Mouse (Mus musculus) thymus, adult 18-20 months (tissue): Measurements from ENCODE around the gene Sirt3.

Experiments used
- DNase-seq, 2 experiments: peaks; one replicate each; pipeline ENCODE4 v3.0.0; 2022; ENCODE audit warnings: mixed read lengths in 2 of 2

The Sirt3 gene

GRCm38 (mm10) chr7:140847755-140848580 is 34.1 kb downstream of the Sirt3 start, which contains the start of gene Odf3:
TSS of gene Odf3 (plus strand) at chr7:140847805.
- no peak for DNase-seq

GRCm38 (mm10) chr7:140846676-140847075 is 35.4 kb downstream of the Sirt3 start:
- DNase-seq, result no peak

- no peak for DNase-seq
Measured at GRCm38 (mm10) chr7:140845683-140846082, 36.4 kb downstream of the Sirt3 start.

GRCm38 (mm10) chr7:140844905-140845665 is 37.0 kb downstream of the Sirt3 start, which contains the start of gene Scgb1c1:
TSS of gene Scgb1c1 (plus strand) at chr7:140845547.
- DNase-seq, result peak; percentile 69 to 72

- DNase-seq, result no peak
Measured at GRCm38 (mm10) chr7:140843806-140844205, 38.3 kb downstream of the Sirt3 start.

- DNase-seq, result no peak
Measured at GRCm38 (mm10) chr7:140840750-140841735, 41.1 kb downstream of the Sirt3 start.

GRCm38 (mm10) chr7:140839556-140839955 is 42.6 kb downstream of the Sirt3 start:
- no peak for DNase-seq

- DNase-seq, result no peak
Measured at GRCm38 (mm10) chr7:140836243-140837115, 45.6 kb downstream of the Sirt3 start.

GRCm38 (mm10) chr7:140835758-140836087 is 46.4 kb downstream of the Sirt3 start:
- no peak for DNase-seq

GRCm38 (mm10) chr7:140834968-140835757 is 46.9 kb downstream of the Sirt3 start, which contains the start of gene Urah:
TSS of gene Urah (plus strand) at chr7:140835018.
- no peak for DNase-seq

GRCm38 (mm10) chr7:140833341-140833740 is 48.8 kb downstream of the Sirt3 start:
- DNase-seq, result no peak

- DNase-seq, result no peak
Measured at GRCm38 (mm10) chr7:140831447-140831846, 50.7 kb downstream of the Sirt3 start.

GRCm38 (mm10) chr7:140828171-140828881 is 53.8 kb downstream of the Sirt3 start:
- DNase-seq, result no peak

GRCm38 (mm10) chr7:140822731-140823130 is 59.4 kb downstream of the Sirt3 start:
- DNase-seq, result no peak

- DNase-seq, result no peak
Measured at GRCm38 (mm10) chr7:140821653-140822329, 60.3 kb downstream of the Sirt3 start, which contains the start of gene Zfp941. TSS of gene Zfp941 (minus strand) at chr7:140822178.

- no peak for DNase-seq
Measured at GRCm38 (mm10) chr7:140821305-140821652, 60.8 kb downstream of the Sirt3 start.

- DNase-seq, result no peak
Measured at GRCm38 (mm10) chr7:140820173-140820572, 61.9 kb downstream of the Sirt3 start.
